Mouse (Mus musculus) G1E (cell line): ENCODE data around the gene Lpo. TPM values are rescaled to one million over a fixed set of nuclear protein-coding genes. Genes with fewer than 3 reads are reported as not detected.

Source experiments
- ATAC-seq: 2 replicates; pipeline ENCODE4 v1.8.0; 2016; ENCODE audit warnings: mild to moderate bottlenecking; ENCODE audit not compliant: insufficient number of reproducible peaks, poor library complexity, low FRiP score, severe bottlenecking; ENCODE audit errors: extremely low read depth
- DNase-seq: peaks from one replicate; pipeline ENCODE4 v3.0.0; 2012; ENCODE audit warnings: low spot score
- H3K27me3 ChIP-seq: 2 replicates; pipeline ENCODE4 v1.6.1; 2012; ENCODE audit warnings: mild to moderate bottlenecking, low read length, inconsistent platforms; ENCODE audit not compliant: insufficient read depth
- H3K36me3 ChIP-seq: replicated peaks from 2 replicates; pipeline ENCODE3; 2012; ENCODE audit warnings: mild to moderate bottlenecking, inconsistent platforms
- H3K4me1 ChIP-seq: 2 replicates; pipeline ENCODE4 v1.6.1; 2012; ENCODE audit warnings: low read depth, low read length, inconsistent platforms, mixed read lengths; ENCODE audit not compliant: insufficient read depth
- H3K4me3 ChIP-seq: 2 replicates; pipeline ENCODE4 v1.5.1; 2012; ENCODE audit warnings: low read depth, mild to moderate bottlenecking, inconsistent platforms, low read length, moderate library complexity, mixed read lengths
- H3K9me3 ChIP-seq: replicated peaks from 2 replicates; pipeline ENCODE4 v1.6.1; 2012; ENCODE audit warnings: inconsistent platforms
- CTCF ChIP-seq: IDR thresholded peaks from 2 replicates; pipeline ENCODE4 v1.5.1; 2012; ENCODE audit warnings: low read depth, low read length, inconsistent platforms, mixed read lengths
- GATA1 ChIP-seq: IDR thresholded peaks from 2 replicates; pipeline ENCODE4 v1.6.1; 2012; ENCODE audit warnings: borderline replicate concordance, low read length, inconsistent platforms, mixed read lengths
- GATA2 ChIP-seq: IDR thresholded peaks from 2 replicates; pipeline ENCODE4 v1.6.1; 2012; ENCODE audit warnings: low read depth, low read length, inconsistent platforms, borderline replicate concordance
- POLR2AphosphoS5 ChIP-seq: IDR thresholded peaks from 2 replicates; pipeline ENCODE4 v1.6.1; 2012; ENCODE audit warnings: low read depth, low read length, inconsistent platforms; ENCODE audit not compliant: insufficient replicate concordance
- TAL1 ChIP-seq: conservative IDR thresholded peaks from 2 replicates; pipeline ENCODE4 v1.6.1; 2012; ENCODE audit warnings: low read depth, low read length, inconsistent platforms, mixed read lengths
- polyA plus RNA-seq: library from polyadenylated mRNA; stranded (reverse); fragments of >175 nt; gene quantifications from 2 replicates; pipeline ENCODE4 v1.2.3, GENCODE M21; 2012
- total RNA-seq, 2 experiments: library from RNA; stranded (forward) in 1 of 2; stranded (reverse) in 1 of 2; fragments of 200-1000 nt in 1 of 2; fragments of >200 nt in 1 of 2; fragmentation: Nextera tagmentation in 1 of 2; gene quantifications; 2 replicates each; pipeline ENCODE4 v1.2.3; 2014 to 2017

The Lpo gene
- total and polyA plus RNA-seq, 3 experiments: not detected

DNA sequence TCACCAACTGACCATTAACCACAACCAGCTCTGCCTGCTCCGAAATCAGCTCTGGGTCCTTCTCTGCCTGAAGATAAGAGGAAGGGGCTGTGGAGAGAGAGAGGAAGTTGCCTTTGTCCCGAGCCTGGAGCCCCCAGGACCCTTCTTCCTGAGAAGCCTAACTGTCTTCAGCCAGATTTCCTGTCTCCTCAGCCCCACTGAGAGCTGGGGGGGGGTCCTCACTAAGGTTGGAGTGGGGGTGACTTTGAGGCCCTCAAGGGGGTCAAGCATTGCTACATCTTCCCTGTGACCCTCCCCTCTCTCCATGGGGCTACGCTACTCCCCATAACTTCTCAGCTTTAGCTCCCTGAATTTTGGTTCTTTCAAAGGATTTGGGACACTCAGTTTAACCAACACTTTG is 34.6 kb downstream of the Lpo start, which contains the start of gene Mpo:
Mpo (plus strand) TSS at position 122 of the 400 bp plus-strand sequence.
- Histone ChIP-seq H3K4me1 (no peaks in the 10 kb centered on the region), H3K27me3 (peaks cover 29% of the 10 kb centered on the region), H3K4me3 (no peak within 1 kb of the TSS), H3K36me3 (no peaks in the 10 kb centered on the region), H3K9me3 (no peaks in the 10 kb centered on the region)
- DNase-seq (no peak), ATAC-seq (no peak)
- TF ChIP-seq POLR2AphosphoS5: no peak
- TF ChIP-seq GATA1: no peak
- no peak for TF ChIP-seq CTCF
- no peak for TF ChIP-seq TAL1
- no peak for TF ChIP-seq GATA2

DNA sequence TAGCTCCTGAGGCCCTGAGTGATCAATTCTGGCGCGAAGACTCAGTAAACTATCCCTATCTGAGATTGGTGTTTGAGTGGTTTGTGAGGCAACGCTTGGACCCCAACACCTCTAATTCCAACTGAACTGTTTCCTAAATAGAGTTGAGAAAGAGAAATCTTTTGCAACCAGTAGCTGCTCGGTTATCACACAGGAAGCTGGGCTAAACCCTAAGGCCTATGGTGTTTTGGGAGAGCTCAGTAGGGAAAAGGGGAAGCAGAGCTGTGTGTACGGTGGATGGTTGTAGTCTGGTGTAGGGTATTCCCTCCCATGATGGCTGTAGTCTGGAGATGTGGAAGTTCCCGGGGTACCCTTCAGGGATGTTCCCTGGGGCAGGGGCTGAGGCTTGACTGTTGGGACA is 38.0 kb downstream of the Lpo start:
- no peaks in the 10 kb centered on the region for H3K4me1 ChIP-seq
- H3K9me3 ChIP-seq: no peaks in the 10 kb centered on the region
- peaks cover 19% of the 10 kb centered on the region for H3K27me3 ChIP-seq
- DNase-seq: no peak
- no peak for ATAC-seq
- H3K4me3 ChIP-seq: no peak overlapping the region
- TF ChIP-seq GATA1: no peak
- TF ChIP-seq POLR2AphosphoS5: no peak
- no peak for TF ChIP-seq TAL1
- peaks cover 3% of the 10 kb centered on the region for H3K36me3 ChIP-seq

- Histone ChIP-seq H3K4me3 (no peak overlapping the region), H3K27me3 (peaks cover 25% of the 10 kb centered on the region), H3K9me3 (no peaks in the 10 kb centered on the region), H3K4me1 (peaks cover 7% of the 10 kb centered on the region), H3K36me3 (peaks cover 64% of the 10 kb centered on the region)
- no peak for TF ChIP-seq GATA1
- no peak for TF ChIP-seq POLR2AphosphoS5
- no peak for TF ChIP-seq CTCF
- no peak for TF ChIP-seq GATA2
- TF ChIP-seq TAL1: no peak
- ATAC-seq (no peak), DNase-seq (no peak)
Observed at GRCm38 (mm10) chr11:87780130-87780529, 48.0 kb downstream of the Lpo start.

DNA sequence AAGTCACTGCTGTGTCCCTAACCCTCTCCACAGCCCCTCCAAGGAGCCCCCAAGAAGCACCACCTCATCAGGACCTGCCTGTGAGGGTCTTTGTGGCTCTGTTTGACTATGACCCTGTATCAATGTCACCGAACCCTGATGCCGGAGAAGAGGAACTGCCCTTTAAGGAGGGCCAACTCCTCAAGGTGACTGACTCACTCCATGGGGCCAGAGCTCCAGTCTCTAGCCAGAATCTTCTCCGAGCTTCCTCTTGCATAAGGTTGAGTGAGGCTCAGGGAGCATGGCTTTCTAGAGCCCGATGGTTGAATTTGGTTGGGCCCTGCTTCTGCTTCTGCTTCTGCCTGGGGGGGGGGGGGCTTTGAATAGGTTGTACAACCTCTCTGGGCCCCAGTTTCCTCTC is 48.7 kb downstream of the Lpo start:
- Histone ChIP-seq H3K4me3 (no peak overlapping the region), H3K9me3 (no peaks in the 10 kb centered on the region), H3K36me3 (peaks cover 65% of the 10 kb centered on the region), H3K27me3 (peaks cover 25% of the 10 kb centered on the region), H3K4me1 (peaks cover 7% of the 10 kb centered on the region)
- DNase-seq: no peak
- no peak for ATAC-seq
- TF ChIP-seq TAL1 (no peak), CTCF (no peak), GATA2 (no peak), POLR2AphosphoS5 (no peak), GATA1 (no peak)

- DNase-seq (no peak), ATAC-seq (no peak)
- Histone ChIP-seq H3K4me1 (peaks cover 6% of the 10 kb centered on the region), H3K4me3 (no peak overlapping the region), H3K36me3 (peaks cover 66% of the 10 kb centered on the region), H3K27me3 (peaks cover 24% of the 10 kb centered on the region), H3K9me3 (no peaks in the 10 kb centered on the region)
- TF ChIP-seq TAL1 (no peak), GATA1 (no peak), CTCF (no peak), POLR2AphosphoS5 (no peak), GATA2 (no peak)
Observed at GRCm38 (mm10) chr11:87778915-87779314, 49.2 kb downstream of the Lpo start.

DNA sequence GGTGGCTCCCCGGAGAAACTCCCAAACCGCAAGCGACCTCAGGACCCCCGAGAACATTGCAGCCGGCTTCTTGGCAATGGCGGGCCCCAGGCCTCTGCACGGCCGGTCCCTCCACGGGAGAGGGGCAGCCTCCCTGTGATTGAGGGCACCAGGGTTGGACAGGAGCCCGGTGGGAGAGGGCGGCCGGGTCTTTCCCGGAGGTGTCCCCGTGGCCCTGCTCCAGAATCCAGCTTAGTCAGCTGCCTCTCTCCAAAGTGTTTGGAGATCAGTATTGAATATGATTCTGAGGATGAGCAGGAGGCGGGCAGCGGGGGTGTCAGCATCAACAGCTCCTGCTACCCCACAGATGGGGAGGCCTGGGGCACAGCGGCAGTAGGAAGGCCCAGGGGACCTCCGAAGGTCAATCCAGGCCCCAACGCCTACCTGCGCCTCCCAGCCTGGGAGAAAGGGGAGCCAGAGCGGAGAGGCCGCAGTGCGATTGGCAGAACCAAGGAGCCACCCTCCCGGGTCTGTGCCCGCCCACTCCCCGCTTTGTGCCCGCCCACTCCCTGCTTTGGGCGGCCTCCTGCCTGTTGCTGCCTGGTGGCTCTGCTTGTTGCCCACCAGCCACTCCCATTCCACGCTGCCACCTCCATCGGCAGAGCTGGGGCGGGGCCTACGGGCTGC is 49.9 kb downstream of the Lpo start:
- no peak for DNase-seq
- Histone ChIP-seq H3K4me3 (no peak overlapping the region), H3K9me3 (no peaks in the 10 kb centered on the region), H3K36me3 (peaks cover 64% of the 10 kb centered on the region), H3K4me1 (peaks cover 3% of the 10 kb centered on the region; the same call in 1 of the 2 replicates), H3K27me3 (peaks cover 21% of the 10 kb centered on the region)
- ATAC-seq: no peak
- TF ChIP-seq POLR2AphosphoS5 (no peak), GATA1 (no peak), GATA2 (no peak)
